Mouse (Mus musculus) stomach, embryonic 16.5 days (tissue): ENCODE measurements around the gene Tmem203. TPM values are rescaled to one million over a fixed set of nuclear protein-coding genes. Genes with fewer than 3 reads are reported as not detected.

Source experiments
- ATAC-seq: fragments of 200-750 bp; cut with Nextera tagmentation; 2 replicates; pipeline ENCODE4 v1.8.0; 2017; ENCODE audit warnings: moderate number of reproducible peaks, moderate TSS enrichment; ENCODE audit not compliant: insufficient read depth, low FRiP score
- H3K27ac ChIP-seq: fragments of 300-500 bp; sonication (generic); 2 replicates; pipeline ENCODE4 v1.5.1; 2014; ENCODE audit warnings: low read length
- H3K27me3 ChIP-seq: fragments of 300-500 bp; sonication (generic); 2 replicates; pipeline ENCODE4 v1.6.1; 2014; ENCODE audit warnings: low read length, control low read depth, mixed read lengths; ENCODE audit not compliant: control insufficient read depth, insufficient read depth
- H3K36me3 ChIP-seq: fragments of 300-500 bp; sonication (generic); 2 replicates; pipeline ENCODE4 v1.6.1; 2014; ENCODE audit warnings: low read length; ENCODE audit not compliant: control insufficient read depth, insufficient read depth
- H3K4me1 ChIP-seq: fragments of 300-500 bp; sonication (generic); 2 replicates; pipeline ENCODE4 v1.6.1; 2014; ENCODE audit warnings: low read length, control low read depth, mixed read lengths; ENCODE audit not compliant: control insufficient read depth, insufficient read depth
- H3K4me2 ChIP-seq: fragments of 300-500 bp; sonication (generic); 2 replicates; pipeline ENCODE4 v1.6.1; 2014; ENCODE audit warnings: low read depth, low read length, mixed read lengths
- H3K4me3 ChIP-seq: fragments of 300-500 bp; sonication (generic); replicated peaks from 2 replicates; pipeline ENCODE4 v1.5.1; 2014; ENCODE audit warnings: mild to moderate bottlenecking, low read length
- H3K9ac ChIP-seq: fragments of 300-500 bp; sonication (generic); 2 replicates; pipeline ENCODE4 v1.6.1; 2014; ENCODE audit warnings: low read length
- H3K9me3 ChIP-seq: fragments of 300-500 bp; sonication (generic); replicated peaks from 2 replicates; pipeline ENCODE4 v1.6.1; 2016; ENCODE audit warnings: low read length, control low read depth; ENCODE audit not compliant: control insufficient read depth
- whole genome bisulfite sequencing: fragments of 180-500 bp; shearing (Covaris S2); extraction: QIAGEN DNeasy Blood & Tissue Kit; methylation state at CpG from one replicate; pipeline ENCODE4 v1.1.7; 2014; 5-methylcytosine and 5-hydroxymethylcytosine counted together
- polyA plus RNA-seq: library from polyadenylated mRNA; unstranded; fragments of >200 nt; fragmentation: Nextera tagmentation; extraction: Ambion mirVana; gene quantifications from 2 replicates; pipeline ENCODE4 v1.2.1, GENCODE M21; 2015

Tmem203 gene
- polyA plus RNA-seq, 1 experiment from 2014 or later: 19.5 TPM

- peak; percentile 67 for ATAC-seq
- Histone ChIP-seq H3K9ac (peak overlapping the region; percentile 91), H3K27ac (peak overlapping the region; percentile 98), H3K4me1 (peaks cover 21% of the 10 kb centered on the region), H3K36me3 (0 out of 2 replicates have a peak, but pooled peaks cover 5% of the 10 kb centered on the region), H3K4me2 (peak overlapping the region; percentile 98), H3K27me3 (no peaks in the 10 kb centered on the region), H3K9me3 (no peaks in the 10 kb centered on the region), H3K4me3 (peak overlapping the region; percentile 93)
- under 1% methylated on average over 53 of the region's 53 CpGs for WGBS
Measured at GRCm38 (mm10) chr2:25223681-25224491, 31.4 kb upstream of the Tmem203 start.

- Histone ChIP-seq H3K27me3 (no peaks in the 10 kb centered on the region), H3K36me3 (0 out of 2 replicates have a peak, but pooled peaks cover 5% of the 10 kb centered on the region), H3K9ac (peak within 1 kb of the TSS; percentile 91), H3K4me2 (peak within 1 kb of the TSS; percentile 98), H3K4me3 (peak within 1 kb of the TSS; percentile 93), H3K9me3 (no peaks in the 10 kb centered on the region), H3K27ac (peak within 1 kb of the TSS; percentile 99), H3K4me1 (peaks cover 22% of the 10 kb centered on the region)
- WGBS: 0% methylated on average over 17 of the region's 17 CpGs
- no peak for ATAC-seq
Measured at GRCm38 (mm10) chr2:25224492-25224765, 30.8 kb upstream of the Tmem203 start, which contains the start of gene Tubb4b. TSS of gene Tubb4b (minus strand) at chr2:25224702.

- peak; percentile 95 for ATAC-seq
- Histone ChIP-seq H3K4me1 (peaks cover 22% of the 10 kb centered on the region), H3K27ac (peak overlapping the region; percentile 99), H3K27me3 (no peaks in the 10 kb centered on the region), H3K36me3 (0 out of 2 replicates have a peak, but pooled peaks cover 5% of the 10 kb centered on the region), H3K4me3 (peak overlapping the region; percentile 63), H3K9me3 (no peaks in the 10 kb centered on the region), H3K9ac (peak overlapping the region; percentile 75), H3K4me2 (peak overlapping the region; percentile 60)
- 2% methylated on average over 41 of the region's 41 CpGs for WGBS
Measured at GRCm38 (mm10) chr2:25224766-25225752, 30.2 kb upstream of the Tmem203 start.

- Histone ChIP-seq H3K4me1 (peaks cover 22% of the 10 kb centered on the region), H3K27me3 (no peaks in the 10 kb centered on the region), H3K9me3 (no peaks in the 10 kb centered on the region), H3K4me2 (peak overlapping the region; percentile 60), H3K27ac (peak overlapping the region; percentile 99), H3K9ac (peak overlapping the region; percentile 75; the same call in 1 of the 2 replicates), H3K4me3 (peak overlapping the region; percentile 63), H3K36me3 (0 out of 2 replicates have a peak, but pooled peaks cover 5% of the 10 kb centered on the region)
- no peak for ATAC-seq
- WGBS: 68% methylated on average over 8 of the region's 8 CpGs
Measured at GRCm38 (mm10) chr2:25225811-25226379, 29.3 kb upstream of the Tmem203 start.

- Histone ChIP-seq H3K9ac (no peak overlapping the region), H3K4me3 (no peak overlapping the region), H3K9me3 (no peaks in the 10 kb centered on the region), H3K4me1 (peaks cover 22% of the 10 kb centered on the region), H3K4me2 (no peak overlapping the region), H3K27ac (no peak overlapping the region), H3K27me3 (no peaks in the 10 kb centered on the region; the same call in 1 of the 2 replicates), H3K36me3 (0 out of 2 replicates have a peak, but pooled peaks cover 3% of the 10 kb centered on the region)
- 78% methylated on average over 5 of the region's 5 CpGs for WGBS
- no peak for ATAC-seq
Measured at GRCm38 (mm10) chr2:25226864-25227263, 28.4 kb upstream of the Tmem203 start.

- no peak for ATAC-seq
Measured at GRCm38 (mm10) chr2:25227406-25227805, 27.8 kb upstream of the Tmem203 start.

GRCm38 (mm10) chr2:25228431-25228889 is 26.8 kb upstream of the Tmem203 start:
- WGBS: 2% methylated on average over 7 of the region's 7 CpGs
- 0 out of 2 replicates have a peak, but pooled peaks have one; percentile 5 for ATAC-seq
- Histone ChIP-seq H3K36me3 (no peaks in the 10 kb centered on the region), H3K4me3 (peak overlapping the region; percentile 30), H3K4me2 (peak overlapping the region; percentile 49), H3K9me3 (no peaks in the 10 kb centered on the region), H3K27me3 (no peaks in the 10 kb centered on the region; the same call in 1 of the 2 replicates), H3K27ac (peak overlapping the region; percentile 72), H3K9ac (peak overlapping the region; percentile 64), H3K4me1 (peaks cover 20% of the 10 kb centered on the region)

More at GRCm38 (mm10) chr2:25227406-25227805, 27.8 kb upstream of the Tmem203 start:
- Histone ChIP-seq H3K27ac (no peak overlapping the region), H3K27me3 (no peaks in the 10 kb centered on the region; the same call in 1 of the 2 replicates), H3K9ac (no peak overlapping the region), H3K9me3 (no peaks in the 10 kb centered on the region), H3K4me2 (no peak overlapping the region), H3K36me3 (no peaks in the 10 kb centered on the region), H3K4me1 (peaks cover 22% of the 10 kb centered on the region), H3K4me3 (no peak overlapping the region)
- WGBS: 94% methylated on average over 4 of the region's 4 CpGs

- H3K4me2 ChIP-seq: peak overlapping the region; percentile 49; the same call in 1 of the 2 replicates
- H3K9me3 ChIP-seq: no peaks in the 10 kb centered on the region
- H3K9ac ChIP-seq: peak overlapping the region; percentile 1; the same call in 1 of the 2 replicates
- peaks cover 15% of the 10 kb centered on the region for H3K4me1 ChIP-seq
- H3K27ac ChIP-seq: no peak overlapping the region
- no peaks in the 10 kb centered on the region for H3K36me3 ChIP-seq
- no peak overlapping the region for H3K4me3 ChIP-seq
- H3K27me3 ChIP-seq: no peaks in the 10 kb centered on the region; the same call in 1 of the 2 replicates
- ATAC-seq: no peak
- 73% methylated on average over 6 of the region's 6 CpGs for WGBS
Measured at GRCm38 (mm10) chr2:25228995-25229530, 26.2 kb upstream of the Tmem203 start.
